Comparison of ENCODE assay signal across 9 mouse cellular contexts in the genomic region with DNA sequence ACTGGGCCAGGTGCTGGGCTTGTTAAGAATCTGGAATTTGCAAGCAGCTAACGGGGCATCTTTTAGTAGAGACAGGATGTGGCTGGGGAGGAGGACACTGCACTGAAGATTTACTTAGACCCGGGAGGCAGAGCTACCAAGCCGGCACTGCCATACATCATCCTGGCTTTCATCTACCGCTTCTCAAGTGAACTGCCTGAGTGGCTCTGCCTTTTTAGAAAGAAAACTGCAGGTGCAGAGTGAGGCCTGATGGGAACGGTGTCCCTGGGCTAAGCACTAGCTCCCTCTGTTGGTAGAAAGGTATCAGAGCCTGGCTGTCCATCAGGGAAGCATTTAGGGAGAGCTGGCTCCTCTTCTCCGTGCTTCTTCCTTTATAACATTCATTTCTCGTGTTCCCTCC. TPM values are rescaled to one million over a fixed set of nuclear protein-coding genes. Genes with fewer than 3 reads are reported as not detected.
DNase-seq lines count a peak whose midpoint lies in the region; ATAC-seq and TF ChIP-seq lines count a peak whose summit lies in the region.
"Had no signal": no experiment of that assay in that cellular context is flagged by ENCODE, and none has a peak within 500 bp of the region (broad histone marks: within the 10 kb centered on the region; RNA-seq: fewer than 3 reads in every experiment).

No protein-coding gene starts in this region.

- peak in 1 of 2 experiments; percentile 59 for DNase-seq in layer of hippocampus, adult 2 months (ENCODE audit: low spot score in 2 of 2)
- no peak for DNase-seq in layer of hippocampus, postnatal 36 days
- peak; percentile 42 for DNase-seq in Muller cell, postnatal 12 days (ENCODE audit: inconsistent ontology term)
- peak; percentile 78 to 83 for DNase-seq in cerebellum, postnatal 14 days
- no peak for DNase-seq in ovary, postnatal 10 days (ENCODE audit: low spot score)

- H3K27me3 ChIP-seq in hindbrain, embryonic 16.5 days (replicated peaks; ENCODE audit: control insufficient read depth, insufficient read depth, low read length), result no peaks in the 10 kb centered on the region
- no peaks in the 10 kb centered on the region for H3K27me3 ChIP-seq in heart, embryonic 11.5 days (ENCODE audit: control insufficient read depth, insufficient read depth, low read length)
- H3K27me3 ChIP-seq: embryonic facial prominence, embryonic 15.5 days had no signal

- H3K9ac ChIP-seq in hindbrain, embryonic 16.5 days (ENCODE audit: low read depth, low read length), result no peak overlapping the region
- no peak overlapping the region for H3K9ac ChIP-seq in heart, embryonic 11.5 days (ENCODE audit: low read depth, low read length)
- H3K9ac ChIP-seq: embryonic facial prominence, embryonic 15.5 days had no signal

- no peaks in the 10 kb centered on the region for H3K4me1 ChIP-seq in hindbrain, embryonic 16.5 days (ENCODE audit: control insufficient read depth, insufficient read depth, low read depth, low read length)
- H3K4me1 ChIP-seq in olfactory bulb, adult 2 months (ENCODE audit: control insufficient read depth, insufficient read depth, low read length), result no peaks in the 10 kb centered on the region
- no peaks in the 10 kb centered on the region for H3K4me1 ChIP-seq in heart, embryonic 11.5 days (ENCODE audit: control insufficient read depth, insufficient read depth, low read length)
- H3K4me1 ChIP-seq: embryonic facial prominence, embryonic 15.5 days had no signal

- TF ChIP-seq CTCF in layer of hippocampus, adult 2 months (conservative IDR thresholded peaks at IDR 0.05), result peak; percentile 93
- peak; percentile 31; the same call in 1 of the 2 replicates for TF ChIP-seq CTCF in olfactory bulb, adult 2 months (IDR thresholded peaks at IDR 0.05; ENCODE audit: insufficient read depth, low read depth, low read length)

- ATAC-seq in hindbrain, embryonic 16.5 days, result peak; percentile 56; the same call in 1 of the 2 replicates
- no peak for ATAC-seq in heart, embryonic 11.5 days (replicated peaks; ENCODE audit: insufficient number of reproducible peaks, low FRiP score, low TSS enrichment)

- TF ChIP-seq POLR2A in olfactory bulb, adult 2 months (IDR thresholded peaks at IDR 0.05; ENCODE audit: insufficient read depth, low read depth, low read length), result no peak

- no peak overlapping the region for H3K27ac ChIP-seq in layer of hippocampus, adult 2 months
- no peak overlapping the region for H3K27ac ChIP-seq in hindbrain, embryonic 16.5 days (ENCODE audit: low read depth, low read length)
- H3K27ac ChIP-seq in olfactory bulb, adult 2 months (ENCODE audit: insufficient read depth, low read depth, low read length), result no peak overlapping the region
- no peak overlapping the region for H3K27ac ChIP-seq in heart, embryonic 11.5 days (ENCODE audit: low read depth, low read length)
- H3K27ac ChIP-seq: embryonic facial prominence, embryonic 15.5 days had no signal

- H3K9me3 ChIP-seq in hindbrain, embryonic 16.5 days (ENCODE audit: control insufficient read depth, low read length), result no peaks in the 10 kb centered on the region
- H3K9me3 ChIP-seq in heart, embryonic 11.5 days (replicated peaks; ENCODE audit: control insufficient read depth, low read length), result no peaks in the 10 kb centered on the region
- H3K9me3 ChIP-seq: embryonic facial prominence, embryonic 15.5 days had no signal

- 25% methylated on average over 7 of the region's 7 CpGs for WGBS in hindbrain, embryonic 16.5 days
- 14% methylated on average over 7 of the region's 7 CpGs for WGBS in olfactory bulb, adult 2 months
- 33% methylated on average over 7 of the region's 7 CpGs for WGBS in heart, embryonic 11.5 days (ENCODE audit: insufficient replicate concordance)

- H3K4me3 ChIP-seq in layer of hippocampus, adult 2 months, result no peak overlapping the region
- H3K4me3 ChIP-seq in hindbrain, embryonic 16.5 days (ENCODE audit: low read length), result no peak overlapping the region
- no peak overlapping the region for H3K4me3 ChIP-seq in olfactory bulb, adult 2 months (ENCODE audit: insufficient read depth, low read depth, low read length)
- no peak overlapping the region for H3K4me3 ChIP-seq in heart, embryonic 11.5 days (ENCODE audit: low read depth, low read length)
- H3K4me3 ChIP-seq: embryonic facial prominence, embryonic 15.5 days had no signal

- peaks cover 32% of the 10 kb centered on the region for H3K36me3 ChIP-seq in hindbrain, embryonic 16.5 days (ENCODE audit: control insufficient read depth, insufficient read depth, low read length)
- H3K36me3 ChIP-seq in heart, embryonic 11.5 days (ENCODE audit: control insufficient read depth, insufficient read depth, low read length), result peaks cover 18% of the 10 kb centered on the region

- no peak overlapping the region for H3K4me2 ChIP-seq in hindbrain, embryonic 16.5 days (ENCODE audit: low read length)
- H3K4me2 ChIP-seq in heart, embryonic 11.5 days, result no peak overlapping the region
- H3K4me2 ChIP-seq: embryonic facial prominence, embryonic 15.5 days had no signal

RNA-seq across cellular contexts. Expression of a gene that starts 25.3 kb away (rescaled TPM):
- total RNA-seq in layer of hippocampus, adult 2 months (2021), result 10 to 100 TPM; 73.6 to 81.8 TPM
- total RNA-seq in layer of hippocampus, postnatal 36 days (2021), result 10 to 100 TPM; 65.9 to 77.2 TPM
- polyA plus RNA-seq in hindbrain, embryonic 16.5 days (2015; fragmentation: Nextera tagmentation; extraction: Ambion mirVana), result 30.0 and 32.4 TPM in 2 replicates
- not detected in 2 replicates for polyA plus RNA-seq in olfactory bulb, adult 2 months (2012; ENCODE audit: insufficient read depth, insufficient read length, low replicate concordance, missing spikeins)
- polyA plus RNA-seq in heart, embryonic 11.5 days (2014; fragmentation: Nextera tagmentation; extraction: Ambion mirVana), result 10.2 and 12.7 TPM in 2 replicates

RNA-seq across cellular contexts. Expression of a gene that starts 25.7 kb away (rescaled TPM):
- total RNA-seq in layer of hippocampus, adult 2 months (2021), result not detected
- not detected for total RNA-seq in layer of hippocampus, postnatal 36 days (2021)
- polyA plus RNA-seq in hindbrain, embryonic 16.5 days (2015; fragmentation: Nextera tagmentation; extraction: Ambion mirVana), result 0.32 and 0.60 TPM in 2 replicates
- not detected in 2 replicates for polyA plus RNA-seq in olfactory bulb, adult 2 months (2012; ENCODE audit: insufficient read depth, insufficient read length, low replicate concordance, missing spikeins)
- polyA plus RNA-seq in heart, embryonic 11.5 days (2014; fragmentation: Nextera tagmentation; extraction: Ambion mirVana), result 0.13 and 0.39 TPM in 2 replicates

RNA-seq across cellular contexts. Expression of a gene that starts 29.8 kb away (rescaled TPM):
- 10 to 100 TPM; 14.5 to 15.4 TPM for total RNA-seq in layer of hippocampus, adult 2 months (2021)
- 10 to 100 TPM; 12.5 to 14.8 TPM for total RNA-seq in layer of hippocampus, postnatal 36 days (2021)
- polyA plus RNA-seq in hindbrain, embryonic 16.5 days (2015; fragmentation: Nextera tagmentation; extraction: Ambion mirVana), result 9.3 and 9.5 TPM in 2 replicates
- polyA plus RNA-seq in olfactory bulb, adult 2 months (2012; ENCODE audit: insufficient read depth, insufficient read length, low replicate concordance, missing spikeins), result not detected in 2 replicates
- polyA plus RNA-seq in heart, embryonic 11.5 days (2014; fragmentation: Nextera tagmentation; extraction: Ambion mirVana), result 6.2 TPM in 2 replicates

RNA-seq across cellular contexts. Expression of a gene that starts 30.7 kb away (rescaled TPM):
- total RNA-seq in layer of hippocampus, adult 2 months (2021), result 100 to 1,000 TPM; 169 to 171 TPM
- total RNA-seq in layer of hippocampus, postnatal 36 days (2021), result 100 to 1,000 TPM; 168 to 169 TPM
- polyA plus RNA-seq in hindbrain, embryonic 16.5 days (2015; fragmentation: Nextera tagmentation; extraction: Ambion mirVana), result 8.7 and 11.2 TPM in 2 replicates
- not detected in 2 replicates for polyA plus RNA-seq in olfactory bulb, adult 2 months (2012; ENCODE audit: insufficient read depth, insufficient read length, low replicate concordance, missing spikeins)
- 0.46 and 0.70 TPM in 2 replicates for polyA plus RNA-seq in heart, embryonic 11.5 days (2014; fragmentation: Nextera tagmentation; extraction: Ambion mirVana)

RNA-seq across cellular contexts. Expression of a gene that starts 44.8 kb away (rescaled TPM):
- 10 to 100 TPM; 62.2 to 68.0 TPM for total RNA-seq in layer of hippocampus, adult 2 months (2021)
- total RNA-seq in layer of hippocampus, postnatal 36 days (2021), result 10 to 100 TPM; 63.7 to 68.0 TPM
- polyA plus RNA-seq in hindbrain, embryonic 16.5 days (2015; fragmentation: Nextera tagmentation; extraction: Ambion mirVana), result 100 and 108 TPM in 2 replicates
- polyA plus RNA-seq in olfactory bulb, adult 2 months (2012; ENCODE audit: insufficient read depth, insufficient read length, low replicate concordance, missing spikeins), result not detected in 2 replicates
- 230 and 232 TPM in 2 replicates for polyA plus RNA-seq in heart, embryonic 11.5 days (2014; fragmentation: Nextera tagmentation; extraction: Ambion mirVana)

Comparison
In these comparisons a context has a peak if more than half of its experiments do, and no peak if none do; other contexts are left out.
1. DNase-seq: peak in Muller cell, postnatal 12 days (single experiment) and cerebellum, postnatal 14 days (2 of 2); none in layer of hippocampus, postnatal 36 days (0 of 2) and ovary, postnatal 10 days (single experiment).